Mouse (Mus musculus) lung, embryonic 16.5 days (tissue): ENCODE measurements around the gene Rassf4. TPM values are rescaled to one million over a fixed set of nuclear protein-coding genes. Genes with fewer than 3 reads are reported as not detected.

Experiments
- ATAC-seq: fragments of 200-750 bp; cut with Nextera tagmentation; 2 replicates; pipeline ENCODE4 v1.8.0; 2017; ENCODE audit warnings: low read depth, mild to moderate bottlenecking, moderate library complexity
- H3K27ac ChIP-seq: fragments of 300-500 bp; sonication (generic); 2 replicates; pipeline ENCODE4 v1.5.1; 2014; ENCODE audit warnings: mild to moderate bottlenecking, control low read depth, low read length
- H3K27me3 ChIP-seq: fragments of 300-500 bp; sonication (generic); 2 replicates; pipeline ENCODE4 v1.6.1; 2014; ENCODE audit warnings: low read depth, low read length, mixed read lengths; ENCODE audit not compliant: control insufficient read depth, insufficient read depth
- H3K36me3 ChIP-seq: fragments of 300-500 bp; sonication (generic); 2 replicates; pipeline ENCODE4 v1.6.1; 2014; ENCODE audit warnings: low read length; ENCODE audit not compliant: control insufficient read depth, insufficient read depth
- H3K4me1 ChIP-seq: fragments of 300-500 bp; sonication (generic); replicated peaks from 2 replicates; pipeline ENCODE4 v1.6.1; 2014; ENCODE audit warnings: low read length, mixed read lengths; ENCODE audit not compliant: control insufficient read depth, insufficient read depth
- H3K4me2 ChIP-seq: fragments of 300-500 bp; sonication (generic); 2 replicates; pipeline ENCODE4 v1.6.1; 2014; ENCODE audit warnings: low read depth, low read length, control low read depth
- H3K4me3 ChIP-seq: fragments of 300-500 bp; sonication (generic); 2 replicates; pipeline ENCODE4 v1.5.1; 2014; ENCODE audit warnings: mild to moderate bottlenecking, low read length, control low read depth
- H3K9ac ChIP-seq: fragments of 300-500 bp; sonication (generic); 2 replicates; pipeline ENCODE4 v1.6.1; 2014; ENCODE audit warnings: low read length, control low read depth
- H3K9me3 ChIP-seq: fragments of 300-500 bp; sonication (generic); 2 replicates; pipeline ENCODE4 v1.6.1; 2016; ENCODE audit warnings: low read length; ENCODE audit not compliant: control insufficient read depth
- WGBS: fragments of 180-500 bp; shearing (Covaris S2); extraction: QIAGEN DNeasy Blood & Tissue Kit; methylation state at CpG from one replicate; pipeline ENCODE4 v1.1.7; 2014; 5-methylcytosine and 5-hydroxymethylcytosine counted together
- polyA plus RNA-seq: library from polyadenylated mRNA; unstranded; fragments of >200 nt; fragmentation: Nextera tagmentation; extraction: Ambion mirVana; gene quantifications from 2 replicates; pipeline ENCODE4 v1.2.1, GENCODE M21; 2015

Rassf4 gene
- polyA plus RNA-seq, 1 experiment from 2014 or later, result 6.8 TPM

GRCm38 (mm10) chr6:116666892-116667291 lies 6.9 kb downstream of the Rassf4 start:
- no peak overlapping the region for H3K4me3 ChIP-seq

DNA sequence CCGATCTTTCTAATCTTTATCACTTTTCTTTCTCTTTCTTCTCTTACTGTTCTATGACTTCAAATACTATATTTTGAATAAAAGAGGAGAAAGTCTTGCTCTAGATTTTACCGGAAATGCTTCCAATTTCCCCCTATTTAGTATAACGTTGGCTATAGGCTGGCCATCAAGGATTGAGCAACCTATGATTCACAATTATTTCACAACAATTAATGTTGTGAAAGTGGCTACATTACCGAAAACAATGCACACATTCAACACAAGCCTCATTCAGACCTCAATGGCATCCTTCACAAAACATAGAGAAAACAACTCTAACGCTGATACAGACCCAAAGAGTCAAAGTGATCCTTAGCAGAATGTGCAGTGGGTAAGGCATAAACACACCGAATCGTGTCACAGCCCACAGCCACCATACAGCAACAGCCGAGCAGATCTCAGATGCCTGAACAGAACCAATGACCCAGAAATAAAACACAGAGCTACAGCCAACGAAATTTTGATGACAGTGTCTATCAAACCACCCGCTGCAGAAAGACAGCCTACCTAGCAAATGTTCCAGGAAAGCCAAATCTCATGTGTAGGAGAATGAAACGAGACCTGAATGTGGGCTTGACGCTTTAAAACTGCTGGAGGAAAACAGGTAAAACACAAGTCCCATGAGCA lies 7.5 kb downstream of the Rassf4 start:
- 81% methylated on average over 12 of the region's 12 CpGs for WGBS
- H3K9ac ChIP-seq, result no peak overlapping the region
- H3K36me3 ChIP-seq, result no peaks in the 10 kb centered on the region
- no peak overlapping the region for H3K4me3 ChIP-seq
- 0 out of 2 replicates have a peak, but pooled peaks cover 2% of the 10 kb centered on the region for H3K4me1 ChIP-seq
- no peaks in the 10 kb centered on the region for H3K27me3 ChIP-seq
- H3K27ac ChIP-seq, result no peak overlapping the region
- no peak overlapping the region for H3K4me2 ChIP-seq
- no peaks in the 10 kb centered on the region for H3K9me3 ChIP-seq
- ATAC-seq, result no peak

More at GRCm38 (mm10) chr6:116666892-116667291, 6.9 kb downstream of the Rassf4 start:
- no peak for ATAC-seq
- Histone ChIP-seq H3K27me3 (no peaks in the 10 kb centered on the region), H3K27ac (no peak overlapping the region), H3K36me3 (no peaks in the 10 kb centered on the region), H3K4me2 (no peak overlapping the region), H3K4me1 (0 out of 2 replicates have a peak, but pooled peaks cover 2% of the 10 kb centered on the region), H3K9ac (no peak overlapping the region), H3K9me3 (no peaks in the 10 kb centered on the region)
- 62% methylated on average over 3 of the region's 3 CpGs for WGBS

DNA sequence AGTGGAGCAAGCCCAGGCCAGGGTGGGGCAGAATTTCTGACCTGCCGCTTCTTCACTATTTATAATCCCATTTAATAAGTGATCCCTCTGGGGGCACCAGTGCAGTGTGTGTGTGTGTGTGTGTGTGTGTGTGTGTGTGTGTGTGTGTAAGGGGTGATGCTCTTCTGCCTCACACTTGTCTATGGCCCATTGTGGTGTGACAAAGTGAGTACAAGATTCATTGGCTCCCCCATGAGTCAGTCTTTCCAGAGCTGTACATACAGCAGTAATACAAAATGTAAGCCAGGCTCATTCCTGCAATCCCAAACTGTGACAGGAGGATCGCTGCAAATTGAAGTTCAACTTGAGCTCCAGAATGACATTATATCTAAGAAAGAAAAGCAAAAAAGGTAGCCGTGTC lies 8.9 kb downstream of the Rassf4 start:
- no peak for ATAC-seq
- H3K4me1 ChIP-seq, result no peaks in the 10 kb centered on the region
- no peak overlapping the region for H3K27ac ChIP-seq
- no peaks in the 10 kb centered on the region for H3K27me3 ChIP-seq
- no peak overlapping the region for H3K9ac ChIP-seq
- no peak overlapping the region for H3K4me2 ChIP-seq
- H3K4me3 ChIP-seq, result no peak overlapping the region
- 73% methylated on average over 3 of the region's 3 CpGs for WGBS
- no peaks in the 10 kb centered on the region for H3K36me3 ChIP-seq
- no peaks in the 10 kb centered on the region for H3K9me3 ChIP-seq

- H3K27ac ChIP-seq, result no peak overlapping the region
- H3K27me3 ChIP-seq, result no peaks in the 10 kb centered on the region
- no peaks in the 10 kb centered on the region for H3K9me3 ChIP-seq
- no peak overlapping the region for H3K4me2 ChIP-seq
- H3K4me1 ChIP-seq, result no peaks in the 10 kb centered on the region
- no peaks in the 10 kb centered on the region for H3K36me3 ChIP-seq
- H3K9ac ChIP-seq, result no peak overlapping the region
- no peak overlapping the region for H3K4me3 ChIP-seq
- 71% methylated on average over 6 of the region's 6 CpGs for WGBS
- no peak for ATAC-seq
Observed at GRCm38 (mm10) chr6:116664031-116664430, 9.7 kb downstream of the Rassf4 start.

DNA sequence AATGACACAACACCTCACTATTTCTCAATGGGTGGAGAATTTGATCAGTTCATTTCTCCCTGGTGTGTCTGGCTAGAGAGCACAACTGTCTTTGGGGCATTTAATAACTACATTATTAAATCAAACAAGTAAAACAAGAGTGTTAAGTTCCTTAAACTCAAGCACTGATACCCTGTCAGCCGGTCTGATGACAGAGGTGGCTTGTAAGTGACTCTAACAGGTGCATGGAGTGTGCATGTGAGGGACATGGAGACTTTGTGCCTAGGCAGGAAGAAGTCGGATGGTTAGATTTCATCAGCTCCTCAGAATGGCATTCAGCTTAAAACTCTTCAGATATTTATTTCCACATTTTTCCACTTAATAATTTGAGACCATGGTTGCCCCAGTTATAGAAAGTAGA lies 10.4 kb downstream of the Rassf4 start:
- Histone ChIP-seq H3K27ac (no peak overlapping the region), H3K9me3 (no peaks in the 10 kb centered on the region), H3K9ac (no peak overlapping the region), H3K4me3 (no peak overlapping the region), H3K27me3 (no peaks in the 10 kb centered on the region), H3K4me2 (no peak overlapping the region), H3K4me1 (no peaks in the 10 kb centered on the region), H3K36me3 (no peaks in the 10 kb centered on the region)
- no peak for ATAC-seq
- 71% methylated on average over 2 of the region's 2 CpGs for WGBS

GRCm38 (mm10) chr6:116653684-116654454 lies 19.9 kb downstream of the Rassf4 start:
- 54% methylated on average over 9 of the region's 9 CpGs for WGBS
- Histone ChIP-seq H3K27ac (no peak overlapping the region), H3K4me3 (no peak overlapping the region), H3K4me1 (peaks cover 14% of the 10 kb centered on the region), H3K27me3 (no peaks in the 10 kb centered on the region), H3K4me2 (no peak overlapping the region), H3K9me3 (no peaks in the 10 kb centered on the region), H3K36me3 (no peaks in the 10 kb centered on the region), H3K9ac (no peak overlapping the region)
- ATAC-seq, result peak; percentile 26; the same call in 1 of the 2 replicates

DNA sequence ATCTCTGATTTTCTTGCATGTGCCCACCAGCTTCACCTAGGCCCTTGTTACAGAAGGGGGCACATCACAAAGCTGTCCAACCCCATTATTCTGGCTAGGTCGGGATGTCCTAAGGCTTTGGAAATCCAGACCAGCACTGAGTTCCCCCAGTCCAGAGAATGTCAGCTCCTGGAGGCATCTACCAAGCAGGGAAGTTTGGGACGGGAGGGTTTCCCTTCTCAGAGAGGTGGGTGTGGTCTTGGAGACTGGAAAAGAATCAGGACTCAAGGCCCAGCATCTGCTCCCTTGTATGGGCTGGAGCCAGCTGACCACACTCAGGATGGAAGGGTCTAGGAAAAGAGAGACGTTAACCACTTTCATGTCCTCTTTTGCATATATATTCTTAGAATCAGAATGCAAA lies 20.6 kb downstream of the Rassf4 start:
- ATAC-seq, result no peak
- H3K4me2 ChIP-seq, result no peak overlapping the region
- H3K9me3 ChIP-seq, result no peaks in the 10 kb centered on the region
- H3K4me1 ChIP-seq, result peaks cover 14% of the 10 kb centered on the region
- 0 out of 2 replicates have a peak overlapping the region, but pooled peaks have one; percentile 0 for H3K9ac ChIP-seq
- no peak overlapping the region for H3K4me3 ChIP-seq
- WGBS, result 71% methylated on average over 3 of the region's 3 CpGs
- no peaks in the 10 kb centered on the region for H3K27me3 ChIP-seq
- H3K27ac ChIP-seq, result no peak overlapping the region
- no peaks in the 10 kb centered on the region for H3K36me3 ChIP-seq

- peaks cover 14% of the 10 kb centered on the region for H3K4me1 ChIP-seq
- no peaks in the 10 kb centered on the region for H3K27me3 ChIP-seq
- peak overlapping the region; percentile 42 for H3K4me3 ChIP-seq
- peak overlapping the region; percentile 52 for H3K4me2 ChIP-seq
- no peaks in the 10 kb centered on the region for H3K9me3 ChIP-seq
- peak overlapping the region; percentile 13; the same call in 1 of the 2 replicates for H3K27ac ChIP-seq
- H3K36me3 ChIP-seq, result no peaks in the 10 kb centered on the region
- ATAC-seq, result no peak
- H3K9ac ChIP-seq, result peak overlapping the region; percentile 56
- WGBS, result 47% methylated on average over 19 of the region's 20 CpGs
Observed at GRCm38 (mm10) chr6:116651437-116652118, 22.2 kb downstream of the Rassf4 start.

DNA sequence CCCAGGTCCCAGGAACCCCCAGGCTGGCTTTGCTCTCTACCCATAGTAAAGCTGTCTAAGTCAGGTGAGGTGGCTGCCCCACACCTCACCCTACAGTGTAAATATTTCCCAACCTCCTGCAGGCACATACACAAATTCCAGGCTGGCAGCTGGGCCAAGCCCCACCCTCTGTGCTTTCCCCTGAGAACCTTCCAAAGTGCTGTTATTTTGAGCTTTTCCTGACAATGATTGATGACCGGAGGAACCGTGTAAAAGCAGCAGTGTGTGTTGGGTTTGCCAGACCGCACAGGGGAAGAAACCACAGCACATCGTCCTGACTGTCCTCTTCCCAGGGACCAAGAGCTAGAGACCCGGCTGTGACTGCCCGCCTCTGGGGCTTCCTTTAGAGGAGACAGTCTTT lies 23.3 kb downstream of the Rassf4 start, which contains the start of gene Depp1:
TSS of gene Depp1 (plus strand) at position 204 of the 400 bp plus-strand sequence.
- WGBS, result 7% methylated on average over 6 of the region's 6 CpGs
- peak within 1 kb of the TSS; percentile 81 for H3K27ac ChIP-seq
- ATAC-seq, result peak; percentile 91
- peaks cover 14% of the 10 kb centered on the region for H3K4me1 ChIP-seq
- H3K9me3 ChIP-seq, result no peaks in the 10 kb centered on the region
- peak within 1 kb of the TSS; percentile 52 for H3K4me2 ChIP-seq
- no peaks in the 10 kb centered on the region for H3K36me3 ChIP-seq
- H3K4me3 ChIP-seq, result peak within 1 kb of the TSS; percentile 42
- peak within 1 kb of the TSS; percentile 56 for H3K9ac ChIP-seq
- H3K27me3 ChIP-seq, result no peaks in the 10 kb centered on the region
